Mouse (Mus musculus): ENCODE data around the gene Hydin. TPM values are rescaled to one million over a fixed set of nuclear protein-coding genes. Genes with fewer than 3 reads are reported as not detected.

Hydin gene
- polyA plus RNA-seq, 1 experiment from 2014 or later: 0.01 TPM

GRCm38 (mm10) chr8:110592641-110593040 lies 325.9 kb downstream of the Hydin start:
- DNase-seq (no peak), ATAC-seq (no peak)
- H3K9ac ChIP-seq (replicated peaks): no peak overlapping the region
- no peak overlapping the region for H3K4me3 ChIP-seq (ENCODE audit: low read depth, low read length)
- no peaks in the 10 kb centered on the region for H3K27me3 ChIP-seq (ENCODE audit: insufficient read depth, low read length)
- no peaks in the 10 kb centered on the region for H3K4me1 ChIP-seq (ENCODE audit: insufficient read depth)
- TF ChIP-seq CTCF (IDR thresholded peaks at IDR 0.05; ENCODE audit: low read depth): no peak
- no peak for TF ChIP-seq EP300 (IDR thresholded peaks at IDR 0.05; ENCODE audit: low read depth)
- H3K36me3 ChIP-seq (replicated peaks; ENCODE audit: insufficient read depth, low read length): no peaks in the 10 kb centered on the region
- no peak overlapping the region for H3K27ac ChIP-seq (ENCODE audit: low read depth)
- no peaks in the 10 kb centered on the region for H3K9me3 ChIP-seq (ENCODE audit: low read length)
- 61% methylated on average over 9 of the region's 9 CpGs for WGBS (ENCODE audit: insufficient replicate concordance)
- H3K4me2 ChIP-seq (ENCODE audit: low read depth, low read length): no peak overlapping the region

GRCm38 (mm10) chr8:110594164-110594563 lies 327.4 kb downstream of the Hydin start:
- H3K4me1 ChIP-seq (ENCODE audit: insufficient read depth): no peaks in the 10 kb centered on the region
- ATAC-seq (no peak), DNase-seq (no peak)
- TF ChIP-seq EP300 (IDR thresholded peaks at IDR 0.05; ENCODE audit: low read depth) (no peak), CTCF (IDR thresholded peaks at IDR 0.05; ENCODE audit: low read depth) (no peak)
- no peaks in the 10 kb centered on the region for H3K9me3 ChIP-seq (ENCODE audit: low read length)
- H3K36me3 ChIP-seq (replicated peaks; ENCODE audit: insufficient read depth, low read length): no peaks in the 10 kb centered on the region
- 77% methylated on average over 6 of the region's 6 CpGs for WGBS (ENCODE audit: insufficient replicate concordance)
- no peaks in the 10 kb centered on the region for H3K27me3 ChIP-seq (ENCODE audit: insufficient read depth, low read length)
- no peak overlapping the region for H3K4me2 ChIP-seq (ENCODE audit: low read depth, low read length)
- H3K9ac ChIP-seq (replicated peaks): no peak overlapping the region
- H3K27ac ChIP-seq (ENCODE audit: low read depth): no peak overlapping the region
- H3K4me3 ChIP-seq (ENCODE audit: low read depth, low read length): no peak overlapping the region

- no peaks in the 10 kb centered on the region for H3K36me3 ChIP-seq (replicated peaks; ENCODE audit: insufficient read depth, low read length)
- H3K9ac ChIP-seq (replicated peaks): no peak overlapping the region
- no peak overlapping the region for H3K4me2 ChIP-seq (ENCODE audit: low read depth, low read length)
- TF ChIP-seq EP300 (IDR thresholded peaks at IDR 0.05; ENCODE audit: low read depth): no peak
- peak; percentile 55 for TF ChIP-seq CTCF (IDR thresholded peaks at IDR 0.05; ENCODE audit: low read depth)
- WGBS (ENCODE audit: insufficient replicate concordance): 8% methylated on average over 1 of the region's 1 CpGs
- H3K4me3 ChIP-seq (ENCODE audit: low read depth, low read length): no peak overlapping the region
- H3K4me1 ChIP-seq (ENCODE audit: insufficient read depth): no peaks in the 10 kb centered on the region
- H3K27ac ChIP-seq (ENCODE audit: low read depth): no peak overlapping the region
- no peaks in the 10 kb centered on the region for H3K9me3 ChIP-seq (ENCODE audit: low read length)
- no peaks in the 10 kb centered on the region for H3K27me3 ChIP-seq (ENCODE audit: insufficient read depth, low read length)
- no peak for ATAC-seq
- peak; percentile 22 for DNase-seq
Measured at GRCm38 (mm10) chr8:110604556-110604955, 337.8 kb downstream of the Hydin start.

GRCm38 (mm10) chr8:110605401-110606015 lies 338.7 kb downstream of the Hydin start:
- no peaks in the 10 kb centered on the region for H3K9me3 ChIP-seq (ENCODE audit: low read length)
- no peak overlapping the region for H3K9ac ChIP-seq (replicated peaks)
- H3K27me3 ChIP-seq (ENCODE audit: insufficient read depth, low read length): no peaks in the 10 kb centered on the region
- H3K4me3 ChIP-seq (ENCODE audit: low read depth, low read length): no peak overlapping the region
- no peaks in the 10 kb centered on the region for H3K4me1 ChIP-seq (ENCODE audit: insufficient read depth)
- TF ChIP-seq CTCF (IDR thresholded peaks at IDR 0.05; ENCODE audit: low read depth) (no peak), EP300 (IDR thresholded peaks at IDR 0.05; ENCODE audit: low read depth) (no peak)
- H3K36me3 ChIP-seq (replicated peaks; ENCODE audit: insufficient read depth, low read length): no peaks in the 10 kb centered on the region
- WGBS (ENCODE audit: insufficient replicate concordance): 49% methylated on average over 6 of the region's 6 CpGs
- H3K4me2 ChIP-seq (ENCODE audit: low read depth, low read length): no peak overlapping the region
- no peak overlapping the region for H3K27ac ChIP-seq (ENCODE audit: low read depth)
- DNase-seq (no peak), ATAC-seq (no peak)

- H3K27me3 ChIP-seq (ENCODE audit: insufficient read depth, low read length): no peaks in the 10 kb centered on the region; the same call in 1 of the 2 replicates
- no peak overlapping the region for H3K27ac ChIP-seq (ENCODE audit: low read depth)
- H3K4me1 ChIP-seq (ENCODE audit: insufficient read depth): peaks cover 14% of the 10 kb centered on the region
- DNase-seq (no peak), ATAC-seq (no peak)
- 58% methylated on average over 3 of the region's 3 CpGs for WGBS (ENCODE audit: insufficient replicate concordance)
- H3K9ac ChIP-seq (replicated peaks): no peak overlapping the region
- no peak overlapping the region for H3K4me3 ChIP-seq (ENCODE audit: low read depth, low read length)
- no peaks in the 10 kb centered on the region for H3K9me3 ChIP-seq (ENCODE audit: low read length)
- H3K36me3 ChIP-seq (replicated peaks; ENCODE audit: insufficient read depth, low read length): no peaks in the 10 kb centered on the region
- no peak for TF ChIP-seq CTCF (IDR thresholded peaks at IDR 0.05; ENCODE audit: low read depth)
- no peak for TF ChIP-seq EP300 (IDR thresholded peaks at IDR 0.05; ENCODE audit: low read depth)
- no peak overlapping the region for H3K4me2 ChIP-seq (ENCODE audit: low read depth, low read length)
Measured at GRCm38 (mm10) chr8:110615730-110616129, 349.0 kb downstream of the Hydin start.

- peaks cover 14% of the 10 kb centered on the region for H3K4me1 ChIP-seq (ENCODE audit: insufficient read depth)
- TF ChIP-seq EP300 (IDR thresholded peaks at IDR 0.05; ENCODE audit: low read depth): no peak
- TF ChIP-seq CTCF (IDR thresholded peaks at IDR 0.05; ENCODE audit: low read depth): no peak
- DNase-seq (no peak), ATAC-seq (no peak)
- 24% methylated on average over 14 of the region's 14 CpGs for WGBS (ENCODE audit: insufficient replicate concordance)
- peak overlapping the region; percentile 84 for H3K4me3 ChIP-seq (ENCODE audit: low read depth, low read length)
- H3K9ac ChIP-seq (replicated peaks): peak overlapping the region; percentile 23; the same call in 1 of the 2 replicates
- no peaks in the 10 kb centered on the region; the same call in 1 of the 2 replicates for H3K27me3 ChIP-seq (ENCODE audit: insufficient read depth, low read length)
- H3K4me2 ChIP-seq (ENCODE audit: low read depth, low read length): peak overlapping the region; percentile 93
- no peaks in the 10 kb centered on the region for H3K36me3 ChIP-seq (replicated peaks; ENCODE audit: insufficient read depth, low read length)
- no peak overlapping the region for H3K27ac ChIP-seq (ENCODE audit: low read depth)
- no peaks in the 10 kb centered on the region for H3K9me3 ChIP-seq (ENCODE audit: low read length)
Measured at GRCm38 (mm10) chr8:110617801-110618358, 351.1 kb downstream of the Hydin start.

Measured in liver, postnatal 0 days (tissue).